Mouse (Mus musculus): ENCODE results near the gene Fam205a1.
"Not testable (repeated sequence)": the region's sequence is repeated elsewhere in the genome, so short reads cannot be mapped to it uniquely, and the experiment has no call there.

Fam205a1 gene

DNA sequence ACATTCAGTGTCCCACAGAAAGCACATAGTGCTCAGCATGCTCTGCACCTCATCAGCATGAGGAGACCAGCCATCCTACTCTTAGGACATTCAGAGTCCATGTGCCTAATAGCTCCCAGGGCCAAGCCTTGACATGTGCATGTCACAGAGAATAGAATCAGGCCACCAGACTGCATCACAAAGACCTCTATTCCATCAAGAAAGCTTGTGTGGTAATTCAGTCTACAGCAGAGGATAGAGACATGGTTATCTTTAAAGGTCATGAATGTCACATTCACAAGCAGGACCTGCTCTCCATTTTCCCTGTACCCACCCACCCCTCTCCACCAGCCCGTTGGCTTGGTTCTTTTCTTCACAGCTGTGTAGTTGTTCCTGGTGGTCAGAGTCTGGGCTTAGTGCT lies at the start of gene Fam205a1:
Gene Fam205a1, minus strand, starts transcription at position 101 of the 400 bp plus-strand sequence.
- not testable (repeated sequence) for DNase-seq (ENCODE audit: low spot score in 2 of 2)

DNA sequence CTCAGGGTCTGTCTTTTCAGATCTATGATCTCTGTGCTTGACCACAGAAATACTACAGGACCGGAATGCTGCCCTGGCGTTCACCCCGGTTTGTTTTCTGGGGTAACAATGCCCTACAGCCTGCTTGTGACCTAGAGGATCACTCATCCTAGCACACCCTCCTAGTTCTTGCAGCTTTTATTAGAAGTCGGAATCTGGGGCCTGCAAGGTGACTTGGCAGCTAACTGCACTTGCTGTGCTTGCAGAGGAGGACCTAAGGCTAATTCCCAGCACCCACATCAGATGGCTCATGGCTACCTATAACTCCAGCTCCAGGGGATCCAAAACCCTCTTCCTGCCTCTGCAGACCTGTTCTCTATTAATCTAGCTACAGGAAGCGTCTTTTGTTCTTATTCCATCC lies 49.0 kb upstream of the Fam205a1 start:
- DNase-seq (ENCODE audit: low spot score in 2 of 2), result no peak

- DNase-seq (ENCODE audit: low spot score in 2 of 2), result no peak
Measured at GRCm38 (mm10) chr4:42902174-42902573, 48.5 kb upstream of the Fam205a1 start.

- DNase-seq (ENCODE audit: low spot score in 2 of 2), result peak in 1 of 2 experiments; percentile 34
Measured at GRCm38 (mm10) chr4:42900878-42901277, 47.2 kb upstream of the Fam205a1 start.

DNA sequence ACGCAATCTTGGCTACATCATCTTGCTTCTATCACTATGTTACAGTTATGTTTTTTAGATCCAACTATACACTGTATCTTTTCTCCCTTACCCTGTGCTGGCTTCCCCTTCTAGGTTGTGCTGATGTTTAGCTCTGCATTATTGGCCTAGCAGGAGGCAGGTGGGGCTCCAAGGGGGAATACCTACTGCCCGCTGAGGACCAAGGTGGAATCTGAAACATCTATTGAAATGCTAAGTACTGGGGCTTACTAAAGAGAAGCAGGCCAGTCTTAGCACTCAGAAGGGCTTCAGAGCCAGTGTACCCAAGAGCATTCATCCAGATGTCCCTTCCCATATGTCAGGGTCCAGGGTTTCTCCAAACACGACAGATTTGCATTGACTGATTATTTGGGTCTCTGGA lies 45.2 kb upstream of the Fam205a1 start:
- DNase-seq (ENCODE audit: low spot score in 2 of 2), result no peak

GRCm38 (mm10) chr4:42895118-42895517 lies 41.4 kb upstream of the Fam205a1 start:
- no peak for DNase-seq (ENCODE audit: low spot score in 2 of 2)

DNA sequence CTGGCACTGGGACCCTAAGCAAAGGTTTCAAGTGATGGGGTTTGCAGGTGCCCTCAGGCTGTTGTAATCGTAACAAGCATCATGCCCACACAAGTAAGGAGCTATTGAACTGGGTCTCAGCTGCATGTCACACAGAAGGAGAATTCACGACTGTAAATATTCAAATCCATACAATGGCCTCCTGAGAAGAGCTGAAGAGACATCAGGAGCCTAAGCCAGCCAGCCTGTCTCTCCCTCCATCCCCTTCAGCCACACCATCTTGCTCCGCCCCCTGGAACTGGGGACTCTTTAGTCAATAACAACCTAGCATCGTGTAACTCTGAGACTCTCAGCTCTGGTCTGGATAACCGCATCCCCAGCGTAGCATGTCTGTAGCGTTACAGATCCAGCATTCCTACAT lies 37.5 kb upstream of the Fam205a1 start:
- DNase-seq (ENCODE audit: low spot score in 2 of 2), result no peak

- DNase-seq (ENCODE audit: low spot score in 2 of 2), result no peak
Measured at GRCm38 (mm10) chr4:42888806-42889205, 35.1 kb upstream of the Fam205a1 start.

DNA sequence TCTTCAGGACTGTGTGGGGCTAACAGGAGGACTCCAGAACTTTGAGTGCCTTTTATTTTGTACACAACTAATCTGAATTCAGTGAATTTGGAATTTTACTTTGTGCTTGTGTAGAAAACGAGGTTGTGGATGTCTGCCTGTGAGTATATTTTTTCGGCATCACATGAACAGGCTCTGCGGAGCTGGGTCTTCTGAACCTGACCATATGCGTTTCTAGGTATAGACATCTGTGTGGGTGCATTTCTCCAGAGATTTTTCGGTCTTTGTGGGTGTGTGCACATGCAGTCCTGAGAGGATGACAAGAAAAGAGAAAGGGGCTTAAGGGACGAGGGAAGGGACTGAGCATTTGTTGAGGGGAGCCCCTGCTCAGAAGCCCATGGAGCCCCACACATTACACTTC lies 33.2 kb upstream of the Fam205a1 start:
- no peak for DNase-seq (ENCODE audit: low spot score in 2 of 2)

DNA sequence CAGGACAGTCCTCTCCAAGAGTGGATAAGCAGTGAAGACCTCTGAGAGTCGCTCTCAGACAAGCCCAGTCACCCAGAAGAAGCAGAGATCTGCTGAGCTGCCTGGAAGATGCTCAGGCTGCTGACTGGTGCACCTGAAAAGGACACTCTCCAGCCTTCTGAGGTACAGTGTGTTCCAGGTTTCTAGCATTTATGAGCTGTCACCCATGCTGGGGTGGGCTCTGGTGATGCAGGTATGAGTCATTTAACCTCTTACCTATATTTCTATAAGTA lies 26.9 kb upstream of the Fam205a1 start:
- no peak for DNase-seq (ENCODE audit: low spot score in 2 of 2)

DNA sequence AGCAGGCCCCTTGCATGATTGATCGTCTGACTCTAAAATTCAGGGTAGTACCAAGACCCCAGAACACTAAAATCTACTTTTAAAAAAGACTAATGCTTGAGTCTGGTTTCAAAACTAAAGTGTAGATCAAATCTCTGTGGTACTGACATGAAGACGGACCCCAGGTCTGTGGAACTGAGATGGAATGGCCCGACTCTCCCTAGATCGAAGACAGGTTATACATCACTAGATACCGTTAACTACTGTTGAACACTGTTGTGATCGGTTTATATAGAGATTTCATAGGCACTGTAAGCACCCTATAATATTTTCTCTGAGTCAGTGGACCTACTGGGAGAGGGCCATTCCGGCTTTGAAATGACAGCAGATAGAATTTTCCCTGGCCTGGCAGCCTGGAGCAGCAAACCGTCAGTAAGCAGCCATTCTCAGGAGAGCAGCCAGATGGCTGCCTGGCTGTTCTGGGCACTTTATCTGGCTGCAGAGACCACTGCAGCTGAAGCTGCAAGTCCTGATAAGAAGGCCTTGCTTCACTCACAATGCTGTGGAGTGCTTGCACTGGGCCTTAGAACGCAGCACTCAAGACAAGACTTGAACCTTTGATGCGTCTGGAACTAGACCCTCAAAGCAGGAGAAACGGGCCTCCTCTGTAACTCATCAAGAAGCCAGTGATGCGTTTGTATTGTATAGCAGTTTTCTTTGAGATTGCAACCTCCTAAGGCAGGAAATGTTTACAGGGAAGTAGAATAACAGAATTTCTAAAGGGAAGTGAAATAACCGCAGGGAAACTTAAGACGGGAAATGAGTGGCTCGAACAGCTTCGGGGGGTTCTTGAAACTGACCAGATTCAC lies 26.4 kb upstream of the Fam205a1 start:
- no peak for DNase-seq (ENCODE audit: low spot score in 2 of 2)

DNA sequence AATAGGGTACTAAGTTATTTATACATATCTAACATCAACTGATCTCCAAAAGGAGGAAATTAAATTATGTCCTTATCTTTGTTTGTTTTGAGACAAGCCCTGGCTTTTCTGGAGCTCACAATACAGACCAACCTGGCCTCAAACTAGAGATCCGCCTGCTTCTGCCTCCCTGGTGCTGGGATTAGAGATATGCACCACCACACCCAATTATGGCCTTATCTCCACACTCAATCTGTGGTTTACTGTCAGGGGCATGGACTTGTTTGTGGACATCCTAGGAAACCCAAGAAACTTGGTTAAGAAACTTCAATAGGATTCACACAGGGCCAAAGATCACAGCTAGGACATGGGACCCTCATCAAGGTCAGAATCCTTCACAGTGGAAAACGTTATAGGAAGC lies 24.0 kb upstream of the Fam205a1 start:
- no peak for DNase-seq (ENCODE audit: low spot score in 2 of 2)

DNA sequence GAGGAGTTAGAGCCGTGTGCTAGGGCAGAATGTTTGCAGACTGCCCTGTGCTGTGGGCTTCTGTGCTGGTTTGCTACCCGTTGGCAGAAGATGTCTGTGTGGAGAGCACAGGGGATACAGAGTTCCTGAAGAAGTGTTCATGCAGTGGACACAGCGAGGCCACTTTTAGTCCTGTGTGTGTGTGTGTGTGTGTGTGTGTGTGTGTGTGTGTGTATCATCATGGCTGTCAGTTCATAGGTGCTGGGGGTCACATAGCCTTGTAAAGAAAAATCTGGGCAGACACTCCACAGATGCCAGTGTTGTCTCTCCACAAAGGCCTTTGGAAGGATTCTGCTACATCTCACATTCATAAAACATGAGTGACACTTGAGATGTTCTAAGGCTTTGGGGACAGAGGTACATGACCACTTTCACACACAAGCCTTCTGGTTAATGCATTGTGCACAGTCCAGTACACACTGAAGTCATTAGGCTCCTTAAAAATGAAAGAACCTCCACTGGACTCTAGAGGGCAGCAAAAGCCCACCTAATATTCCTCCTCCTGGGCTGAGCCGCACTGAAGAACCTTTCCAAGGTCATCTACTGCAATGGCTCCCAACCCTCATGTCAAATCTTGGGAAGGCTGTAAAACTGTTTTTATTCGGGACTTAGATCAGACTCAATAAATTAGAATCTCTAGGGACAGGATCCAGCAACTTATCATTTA lies 23.1 kb upstream of the Fam205a1 start:
- peak in 1 of 2 experiments; percentile 34 for DNase-seq (ENCODE audit: low spot score in 2 of 2)

- DNase-seq (ENCODE audit: low spot score in 2 of 2), result no peak
Measured at GRCm38 (mm10) chr4:42874134-42874533, 20.4 kb upstream of the Fam205a1 start, which contains the start of gene Fam205c. TSS of gene Fam205c (minus strand) at chr4:42874234.

DNA sequence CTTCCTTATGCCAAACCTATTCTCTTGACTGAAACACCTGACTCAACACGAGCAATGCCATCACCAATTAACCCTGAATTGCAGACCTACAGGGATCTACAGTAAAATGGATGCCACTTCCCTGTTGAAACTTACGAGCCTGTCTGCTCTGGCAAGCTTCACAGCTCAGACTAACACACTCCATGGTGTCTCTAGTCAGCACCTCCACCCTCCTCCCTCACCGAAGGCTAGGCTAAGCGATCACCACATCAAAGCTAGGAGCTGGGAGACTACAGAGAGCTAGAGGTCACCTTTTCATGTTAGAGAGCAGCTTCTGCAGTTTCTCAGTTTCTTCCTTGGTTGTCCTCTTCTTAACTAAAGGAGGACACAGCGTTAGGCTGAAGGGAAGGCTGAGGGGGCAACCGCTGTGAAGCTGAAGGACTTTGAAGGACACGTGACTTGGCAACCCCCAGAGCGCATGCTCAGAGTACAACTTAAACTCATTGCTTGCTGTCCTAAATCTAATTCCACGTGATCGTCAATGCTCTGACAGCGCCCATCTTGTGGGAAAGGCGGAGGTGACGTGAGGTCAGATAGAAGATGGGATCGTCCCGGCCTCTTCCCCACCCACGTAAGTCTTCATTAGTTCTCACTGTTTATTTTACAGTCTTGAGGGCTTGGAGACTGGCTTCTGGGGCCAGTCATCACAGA lies 19.2 kb upstream of the Fam205a1 start:
- DNase-seq (ENCODE audit: low spot score in 2 of 2), result no peak

- DNase-seq (ENCODE audit: low spot score in 2 of 2), result no peak
Measured at GRCm38 (mm10) chr4:42872151-42872550, 18.5 kb upstream of the Fam205a1 start.

GRCm38 (mm10) chr4:42870748-42871147 lies 17.1 kb upstream of the Fam205a1 start:
- no peak for DNase-seq (ENCODE audit: low spot score in 2 of 2)

GRCm38 (mm10) chr4:42868193-42868592 lies 14.5 kb upstream of the Fam205a1 start:
- DNase-seq (ENCODE audit: low spot score in 2 of 2), result no peak

DNA sequence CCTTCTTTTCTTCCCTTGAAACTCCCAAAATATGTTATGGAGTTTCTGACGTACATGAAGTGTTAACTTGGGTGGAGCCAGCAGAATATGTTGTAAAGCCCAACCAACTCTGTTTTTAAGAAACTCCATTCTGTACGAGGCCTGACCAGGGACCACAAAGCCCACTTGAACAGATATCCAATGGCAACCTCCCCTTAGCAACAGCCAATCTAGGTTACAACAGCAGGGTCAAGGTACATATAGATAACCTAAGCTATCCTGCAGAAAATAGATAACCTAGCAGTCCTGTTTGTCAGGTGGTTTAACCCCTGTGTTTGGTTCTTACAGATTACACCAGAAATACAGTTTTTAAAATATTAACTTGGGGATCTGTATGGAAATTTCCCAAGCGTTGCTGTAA lies 13.7 kb upstream of the Fam205a1 start:
- no peak for DNase-seq (ENCODE audit: low spot score in 2 of 2)

- not testable (repeated sequence) for DNase-seq (ENCODE audit: low spot score in 2 of 2)
Measured at GRCm38 (mm10) chr4:42863487-42863886, 9.8 kb upstream of the Fam205a1 start.

- DNase-seq (ENCODE audit: low spot score in 2 of 2), result not testable (repeated sequence)
Measured at GRCm38 (mm10) chr4:42860483-42860882, 6.8 kb upstream of the Fam205a1 start.

- not testable (repeated sequence) for DNase-seq (ENCODE audit: low spot score in 2 of 2)
Measured at GRCm38 (mm10) chr4:42856671-42857070, 3.0 kb upstream of the Fam205a1 start, which contains the start of gene Gm12394. TSS of gene Gm12394 (minus strand) at chr4:42856771.

Measured in frontal cortex, postnatal 14 days (tissue).